Mouse (Mus musculus): ENCODE measurements around the gene Mob2. TPM values are rescaled to one million over a fixed set of nuclear protein-coding genes. Genes with fewer than 3 reads are reported as not detected.

Gene Mob2
- polyA plus RNA-seq, 1 experiment from 2014 or later, result 63.0 TPM

- peaks cover 4% of the 10 kb centered on the region; the same call in 1 of the 2 replicates for H3K27me3 ChIP-seq (replicated peaks; ENCODE audit: control insufficient read depth, insufficient read depth, low read length)
- peak overlapping the region; percentile 20; the same call in 1 of the 2 replicates for H3K4me2 ChIP-seq (ENCODE audit: low read length)
- no peaks in the 10 kb centered on the region for H3K36me3 ChIP-seq (ENCODE audit: control insufficient read depth, insufficient read depth, low read length)
- peak; percentile 77; the same call in 1 of the 2 replicates for ATAC-seq (replicated peaks; ENCODE audit: low FRiP score, low TSS enrichment, low read depth)
- peak; percentile 84 for DNase-seq (ENCODE audit: low spot score)
- H3K27ac ChIP-seq (ENCODE audit: low read depth), result no peak overlapping the region
- WGBS, result 13% methylated on average over 13 of the region's 13 CpGs
- no peaks in the 10 kb centered on the region for H3K4me1 ChIP-seq (replicated peaks; ENCODE audit: control insufficient read depth, insufficient read depth, low read length)
- no peak overlapping the region for H3K4me3 ChIP-seq (ENCODE audit: low read depth, low read length)
- no peak overlapping the region for H3K9ac ChIP-seq (ENCODE audit: low read length)
- H3K9me3 ChIP-seq (ENCODE audit: control insufficient read depth, low read length), result no peaks in the 10 kb centered on the region
These were observed 9.8 kb upstream of the Mob2 start for GRCm38 (mm10) chr7:142070458-142071211.

- no peaks in the 10 kb centered on the region for H3K36me3 ChIP-seq (ENCODE audit: control insufficient read depth, insufficient read depth, low read length)
- H3K4me2 ChIP-seq (ENCODE audit: low read length), result no peak overlapping the region
- no peak overlapping the region for H3K9ac ChIP-seq (ENCODE audit: low read length)
- no peak overlapping the region for H3K4me3 ChIP-seq (ENCODE audit: low read depth, low read length)
- H3K27me3 ChIP-seq (replicated peaks; ENCODE audit: control insufficient read depth, insufficient read depth, low read length), result no peaks in the 10 kb centered on the region
- DNase-seq (ENCODE audit: low spot score), result no peak
- H3K9me3 ChIP-seq (ENCODE audit: control insufficient read depth, low read length), result no peaks in the 10 kb centered on the region
- H3K27ac ChIP-seq (ENCODE audit: low read depth), result no peak overlapping the region
- 65% methylated on average over 4 of the region's 4 CpGs for WGBS
- no peak for ATAC-seq (replicated peaks; ENCODE audit: low FRiP score, low TSS enrichment, low read depth)
- no peaks in the 10 kb centered on the region for H3K4me1 ChIP-seq (replicated peaks; ENCODE audit: control insufficient read depth, insufficient read depth, low read length)
These were observed 7.6 kb upstream of the Mob2 start for GRCm38 (mm10) chr7:142068429-142068828.

GRCm38 (mm10) chr7:142060185-142060930 lies 507 bp downstream of the Mob2 start:
- H3K9ac ChIP-seq (ENCODE audit: low read length), result peak overlapping the region; percentile 90
- H3K4me2 ChIP-seq (ENCODE audit: low read length), result peak overlapping the region; percentile 91
- H3K27me3 ChIP-seq (replicated peaks; ENCODE audit: control insufficient read depth, insufficient read depth, low read length), result no peaks in the 10 kb centered on the region
- DNase-seq (ENCODE audit: low spot score) (peak; percentile 66), ATAC-seq (replicated peaks; ENCODE audit: low FRiP score, low TSS enrichment, low read depth) (peak; percentile 61)
- H3K36me3 ChIP-seq (ENCODE audit: control insufficient read depth, insufficient read depth, low read length), result peaks cover 12% of the 10 kb centered on the region
- WGBS, result 1% methylated on average over 63 of the region's 66 CpGs
- H3K9me3 ChIP-seq (ENCODE audit: control insufficient read depth, low read length), result no peaks in the 10 kb centered on the region
- peak overlapping the region; percentile 62; the same call in 1 of the 2 replicates for H3K27ac ChIP-seq (ENCODE audit: low read depth)
- peak overlapping the region; percentile 86 for H3K4me3 ChIP-seq (ENCODE audit: low read depth, low read length)
- peaks cover 12% of the 10 kb centered on the region for H3K4me1 ChIP-seq (replicated peaks; ENCODE audit: control insufficient read depth, insufficient read depth, low read length)

GRCm38 (mm10) chr7:142059024-142059423 lies 1.8 kb downstream of the Mob2 start:
- ATAC-seq (replicated peaks; ENCODE audit: low FRiP score, low TSS enrichment, low read depth) (no peak), DNase-seq (ENCODE audit: low spot score) (no peak)
- Histone ChIP-seq H3K4me3 (ENCODE audit: low read depth, low read length) (no peak overlapping the region), H3K36me3 (ENCODE audit: control insufficient read depth, insufficient read depth, low read length) (peaks cover 16% of the 10 kb centered on the region), H3K9ac (ENCODE audit: low read length) (no peak overlapping the region), H3K4me2 (ENCODE audit: low read length) (no peak overlapping the region), H3K27me3 (replicated peaks; ENCODE audit: control insufficient read depth, insufficient read depth, low read length) (no peaks in the 10 kb centered on the region), H3K4me1 (replicated peaks; ENCODE audit: control insufficient read depth, insufficient read depth, low read length) (peaks cover 12% of the 10 kb centered on the region), H3K9me3 (ENCODE audit: control insufficient read depth, low read length) (no peaks in the 10 kb centered on the region), H3K27ac (ENCODE audit: low read depth) (no peak overlapping the region)
- 69% methylated on average over 2 of the region's 2 CpGs for WGBS

- DNase-seq (ENCODE audit: low spot score) (no peak), ATAC-seq (replicated peaks; ENCODE audit: low FRiP score, low TSS enrichment, low read depth) (no peak)
- Histone ChIP-seq H3K4me3 (ENCODE audit: low read depth, low read length) (no peak overlapping the region), H3K9ac (ENCODE audit: low read length) (no peak overlapping the region), H3K4me2 (ENCODE audit: low read length) (no peak overlapping the region), H3K27ac (ENCODE audit: low read depth) (no peak overlapping the region), H3K36me3 (ENCODE audit: control insufficient read depth, insufficient read depth, low read length) (peaks cover 16% of the 10 kb centered on the region), H3K9me3 (ENCODE audit: control insufficient read depth, low read length) (no peaks in the 10 kb centered on the region), H3K4me1 (replicated peaks; ENCODE audit: control insufficient read depth, insufficient read depth, low read length) (peaks cover 12% of the 10 kb centered on the region), H3K27me3 (replicated peaks; ENCODE audit: control insufficient read depth, insufficient read depth, low read length) (no peaks in the 10 kb centered on the region)
- WGBS, result 92% methylated on average over 1 of the region's 1 CpGs
These were observed 3.7 kb downstream of the Mob2 start for GRCm38 (mm10) chr7:142057121-142057520.

- Histone ChIP-seq H3K27ac (ENCODE audit: low read depth) (no peak overlapping the region), H3K9ac (ENCODE audit: low read length) (no peak overlapping the region), H3K4me2 (ENCODE audit: low read length) (no peak overlapping the region), H3K4me3 (ENCODE audit: low read depth, low read length) (no peak overlapping the region), H3K9me3 (ENCODE audit: control insufficient read depth, low read length) (no peaks in the 10 kb centered on the region), H3K36me3 (ENCODE audit: control insufficient read depth, insufficient read depth, low read length) (peaks cover 16% of the 10 kb centered on the region), H3K4me1 (replicated peaks; ENCODE audit: control insufficient read depth, insufficient read depth, low read length) (peaks cover 12% of the 10 kb centered on the region), H3K27me3 (replicated peaks; ENCODE audit: control insufficient read depth, insufficient read depth, low read length) (no peaks in the 10 kb centered on the region)
- 67% methylated on average over 1 of the region's 1 CpGs for WGBS
- no peak for DNase-seq (ENCODE audit: low spot score)
- ATAC-seq (replicated peaks; ENCODE audit: low FRiP score, low TSS enrichment, low read depth), result no peak
These were observed 4.2 kb downstream of the Mob2 start for GRCm38 (mm10) chr7:142056601-142057061.

GRCm38 (mm10) chr7:142055431-142055830 lies 5.4 kb downstream of the Mob2 start:
- WGBS, result 88% methylated on average over 3 of the region's 3 CpGs
- Histone ChIP-seq H3K4me3 (ENCODE audit: low read depth, low read length) (no peak overlapping the region), H3K4me1 (replicated peaks; ENCODE audit: control insufficient read depth, insufficient read depth, low read length) (peaks cover 8% of the 10 kb centered on the region; the same call in 1 of the 2 replicates), H3K4me2 (ENCODE audit: low read length) (no peak overlapping the region), H3K27ac (ENCODE audit: low read depth) (no peak overlapping the region), H3K36me3 (ENCODE audit: control insufficient read depth, insufficient read depth, low read length) (peaks cover 16% of the 10 kb centered on the region), H3K9ac (ENCODE audit: low read length) (no peak overlapping the region), H3K9me3 (ENCODE audit: control insufficient read depth, low read length) (no peaks in the 10 kb centered on the region), H3K27me3 (replicated peaks; ENCODE audit: control insufficient read depth, insufficient read depth, low read length) (no peaks in the 10 kb centered on the region)
- no peak for DNase-seq (ENCODE audit: low spot score)
- ATAC-seq (replicated peaks; ENCODE audit: low FRiP score, low TSS enrichment, low read depth), result no peak

GRCm38 (mm10) chr7:142050536-142050935 lies 10.3 kb downstream of the Mob2 start:
- ATAC-seq (replicated peaks; ENCODE audit: low FRiP score, low TSS enrichment, low read depth), result no peak
- Histone ChIP-seq H3K9ac (ENCODE audit: low read length) (no peak overlapping the region), H3K4me1 (replicated peaks; ENCODE audit: control insufficient read depth, insufficient read depth, low read length) (no peaks in the 10 kb centered on the region), H3K4me3 (ENCODE audit: low read depth, low read length) (no peak overlapping the region), H3K27me3 (replicated peaks; ENCODE audit: control insufficient read depth, insufficient read depth, low read length) (no peaks in the 10 kb centered on the region), H3K4me2 (ENCODE audit: low read length) (no peak overlapping the region), H3K27ac (ENCODE audit: low read depth) (no peak overlapping the region), H3K9me3 (ENCODE audit: control insufficient read depth, low read length) (no peaks in the 10 kb centered on the region), H3K36me3 (ENCODE audit: control insufficient read depth, insufficient read depth, low read length) (peaks cover 6% of the 10 kb centered on the region; the same call in 1 of the 2 replicates)
- no peak for DNase-seq (ENCODE audit: low spot score)

Measured in intestine, embryonic 14.5 days (tissue).